Mouse (Mus musculus) heart, embryonic 14.5 days (tissue): ENCODE results near the gene Eif3c. TPM values are rescaled to one million over a fixed set of nuclear protein-coding genes. Genes with fewer than 3 reads are reported as not detected.

Experiments used
- ATAC-seq: fragments of 200-750 bp; cut with Nextera tagmentation; 2 replicates; pipeline ENCODE4 v1.8.0; 2017; ENCODE audit warnings: low read depth, moderate TSS enrichment; ENCODE audit not compliant: insufficient number of reproducible peaks, insufficient read depth, low FRiP score
- H3K27ac ChIP-seq, 2 experiments: fragments of 200-500 bp in 1 of 2; fragments of 300-500 bp in 1 of 2; sonication (generic) in 1 of 2; replicated peaks in 1 of 2; 2 replicates each; pipeline ENCODE4 v1.5.1; 2012 to 2014; ENCODE audit warnings: low read depth in 2 of 2, low read length in 2 of 2, control low read depth in 1 of 2, mild to moderate bottlenecking in 1 of 2, mixed read lengths in 1 of 2; ENCODE audit not compliant: control insufficient read depth in 1 of 2, insufficient read depth in 1 of 2
- H3K27me3 ChIP-seq: fragments of 300-500 bp; sonication (generic); 2 replicates; pipeline ENCODE4 v1.6.1; 2014; ENCODE audit warnings: mild to moderate bottlenecking, low read length, control low read depth; ENCODE audit not compliant: control insufficient read depth, insufficient read depth
- H3K36me3 ChIP-seq: fragments of 300-500 bp; sonication (generic); 2 replicates; pipeline ENCODE4 v1.6.1; 2014; ENCODE audit warnings: mild to moderate bottlenecking, control low read depth, low read length, mixed read lengths; ENCODE audit not compliant: control insufficient read depth, insufficient read depth
- H3K4me1 ChIP-seq, 2 experiments: fragments of 200-500 bp in 1 of 2; fragments of 300-500 bp in 1 of 2; sonication (generic) in 1 of 2; 2 replicates each; pipeline ENCODE4 v1.6.1; 2012 to 2014; ENCODE audit warnings: low read length in 2 of 2, control low read depth in 1 of 2, mixed read lengths in 1 of 2; ENCODE audit not compliant: control insufficient read depth in 2 of 2, insufficient read depth in 2 of 2
- H3K4me2 ChIP-seq: fragments of 300-500 bp; sonication (generic); 2 replicates; pipeline ENCODE4 v1.6.1; 2014; ENCODE audit warnings: mild to moderate bottlenecking, low read length
- H3K4me3 ChIP-seq, 2 experiments: fragments of 200-500 bp in 1 of 2; fragments of 300-500 bp in 1 of 2; sonication (generic) in 1 of 2; 2 replicates each; pipeline ENCODE4 v1.5.1; 2012 to 2014; ENCODE audit warnings: low read length in 2 of 2, mild to moderate bottlenecking in 2 of 2, control low read depth in 1 of 2, low read depth in 1 of 2, moderate library complexity in 1 of 2; ENCODE audit not compliant: control insufficient read depth in 1 of 2, insufficient read depth in 1 of 2
- H3K9ac ChIP-seq: fragments of 300-500 bp; sonication (generic); 2 replicates; pipeline ENCODE4 v1.6.1; 2014; ENCODE audit warnings: mild to moderate bottlenecking, low read length
- H3K9me3 ChIP-seq: fragments of 300-500 bp; sonication (generic); 2 replicates; pipeline ENCODE4 v1.6.1; 2016; ENCODE audit warnings: low read length, control low read depth; ENCODE audit not compliant: control insufficient read depth
- WGBS: fragments of 180-500 bp; shearing (Covaris S2); extraction: QIAGEN DNeasy Blood & Tissue Kit; methylation state at CpG from one replicate; pipeline ENCODE4 v1.1.7; 2014; 5-methylcytosine and 5-hydroxymethylcytosine counted together
- polyA plus RNA-seq: library from polyadenylated mRNA; unstranded; fragments of >200 nt; fragmentation: Nextera tagmentation; extraction: Ambion mirVana; gene quantifications from 2 replicates; pipeline ENCODE4 v1.2.1, GENCODE M21; 2014

Gene Eif3c
- polyA plus RNA-seq, 1 experiment from 2014 or later = 116 TPM

DNA sequence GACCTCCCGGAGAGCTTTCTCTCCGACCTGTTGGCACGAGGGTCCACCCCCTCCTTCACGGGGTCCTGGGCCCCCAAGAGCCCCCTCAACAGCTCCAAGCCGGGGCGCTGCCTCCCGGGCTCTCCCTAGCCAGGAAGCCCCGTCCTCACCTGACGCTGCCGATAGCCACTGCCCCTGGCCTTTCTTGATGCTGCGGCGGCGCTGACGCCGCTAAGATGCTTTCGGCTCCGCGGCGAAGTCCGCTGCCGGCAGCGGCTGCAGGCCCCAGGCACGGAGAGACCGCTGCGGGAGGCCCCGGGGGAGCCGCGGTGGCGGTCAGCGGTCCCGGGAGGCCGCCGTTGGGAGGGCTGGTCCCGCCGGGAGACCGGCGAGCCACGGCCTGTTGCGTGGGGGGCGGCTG is 63.5 kb downstream of the Eif3c start:
- Histone ChIP-seq H3K4me2 (peak overlapping the region; percentile 68), H3K9ac (peak overlapping the region; percentile 100), H3K4me1 (peaks cover 2 to 14% of the 10 kb centered on the region in 2 experiments; a peak in 2 of 4 replicates), H3K9me3 (no peaks in the 10 kb centered on the region), H3K4me3 (peak overlapping the region; percentile 76 to 100), H3K27me3 (no peaks in the 10 kb centered on the region), H3K36me3 (peaks cover 35% of the 10 kb centered on the region), H3K27ac (peak overlapping the region; percentile 99 to 100)
- ATAC-seq = no peak
- under 1% methylated on average over 40 of the region's 40 CpGs for WGBS

DNA sequence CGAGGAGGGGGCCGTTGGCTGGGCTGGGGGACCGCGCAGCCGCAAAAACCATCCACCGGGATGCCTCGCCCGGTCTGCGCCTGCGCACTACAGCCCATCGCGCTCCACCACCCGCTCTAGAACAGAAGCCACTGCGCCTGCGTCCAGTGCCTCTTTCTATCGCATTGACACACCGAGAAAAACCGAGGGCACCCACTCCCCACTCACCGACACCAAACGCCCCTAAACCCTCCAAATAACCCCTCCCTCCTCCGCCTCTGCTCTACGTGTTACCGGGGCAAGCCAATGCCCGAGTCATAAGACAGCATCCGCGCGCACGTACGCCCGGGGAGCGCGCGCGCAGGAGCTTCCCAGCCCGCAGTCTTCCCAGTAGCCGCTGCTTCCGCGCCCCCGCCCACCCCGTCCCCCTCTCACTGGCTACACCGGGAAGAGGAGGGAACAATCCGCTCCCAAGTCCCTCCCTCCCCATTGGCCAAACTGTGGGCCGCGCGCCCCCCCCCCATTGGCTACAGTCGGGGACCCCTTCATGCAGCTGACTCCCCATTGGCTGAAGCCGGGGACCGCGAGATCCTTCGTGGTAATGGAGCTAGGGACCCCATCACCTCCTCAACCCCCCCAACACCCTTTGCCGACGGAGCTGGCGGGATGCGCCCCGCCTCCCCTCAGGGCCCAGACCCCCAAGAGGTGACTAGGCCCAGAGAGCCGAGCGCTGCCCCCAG is 64.0 kb downstream of the Eif3c start:
- no peaks in the 10 kb centered on the region for H3K27me3 ChIP-seq
- H3K9me3 ChIP-seq = no peaks in the 10 kb centered on the region
- peak overlapping the region; percentile 100 for H3K9ac ChIP-seq
- H3K4me1 ChIP-seq = peaks cover 2 to 14% of the 10 kb centered on the region in 2 experiments; a peak in 2 of 4 replicates
- WGBS = under 1% methylated on average over 48 of the region's 57 CpGs
- peak overlapping the region; percentile 99 to 100 for H3K27ac ChIP-seq
- H3K4me3 ChIP-seq = peak overlapping the region; percentile 76 to 100
- H3K36me3 ChIP-seq = peaks cover 41% of the 10 kb centered on the region
- ATAC-seq = peak; percentile 89
- H3K4me2 ChIP-seq = peak overlapping the region; percentile 68

DNA sequence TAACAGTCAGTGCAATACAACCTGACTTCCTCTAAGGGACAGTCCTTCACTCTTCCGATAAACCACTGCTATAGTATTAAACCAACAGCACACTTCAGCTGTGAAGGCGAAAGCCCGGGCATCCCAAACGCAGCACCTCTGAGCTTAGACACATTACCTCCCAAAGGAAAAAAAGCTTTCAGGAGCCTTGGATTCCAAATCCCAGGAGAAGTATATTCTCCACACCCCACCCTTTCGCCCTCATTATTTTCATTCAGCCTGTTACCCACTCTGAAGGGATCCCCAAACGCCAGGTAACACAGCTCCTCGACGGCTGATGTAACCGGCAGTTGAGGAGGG is 64.6 kb downstream of the Eif3c start:
- peak overlapping the region; percentile 76 to 100 for H3K4me3 ChIP-seq
- WGBS = 3% methylated on average over 9 of the region's 9 CpGs

DNA sequence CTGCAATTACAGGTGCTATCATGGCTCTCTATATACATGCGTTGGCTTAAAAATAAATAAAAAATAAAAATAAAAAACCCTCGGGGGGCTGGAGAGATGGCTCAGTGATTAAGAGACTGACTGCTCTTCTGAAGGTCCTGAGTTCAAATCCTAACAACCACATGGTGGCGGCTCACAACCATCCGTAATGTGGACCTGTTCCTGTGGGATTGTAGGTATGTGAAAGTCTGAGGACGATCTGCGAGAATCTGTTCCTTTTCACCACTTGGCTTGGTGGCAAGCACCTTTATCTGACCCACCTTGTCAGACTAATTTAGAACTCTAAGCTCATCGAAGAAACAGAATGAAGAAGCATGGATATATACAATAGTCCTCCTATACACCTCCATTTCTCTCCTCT is 66.8 kb downstream of the Eif3c start:
- no peaks in the 10 kb centered on the region for H3K9me3 ChIP-seq
- no peak overlapping the region for H3K4me2 ChIP-seq
- no peak overlapping the region for H3K9ac ChIP-seq
- peaks cover 69% of the 10 kb centered on the region for H3K36me3 ChIP-seq
- WGBS = 89% methylated on average over 7 of the region's 7 CpGs
- no peaks in the 10 kb centered on the region for H3K27me3 ChIP-seq
- H3K4me3 ChIP-seq = no peak overlapping the region
- H3K4me1 ChIP-seq = peaks cover 2 to 14% of the 10 kb centered on the region in 2 experiments; a peak in 2 of 4 replicates
- no peak overlapping the region for H3K27ac ChIP-seq
- no peak for ATAC-seq

More for the DNA sequence above, 64.6 kb downstream of the Eif3c start:
- no peaks in the 10 kb centered on the region for H3K27me3 ChIP-seq
- peak overlapping the region; percentile 100 for H3K9ac ChIP-seq
- no peak for ATAC-seq
- peaks cover 2 to 14% of the 10 kb centered on the region in 2 experiments; a peak in 2 of 4 replicates for H3K4me1 ChIP-seq
- peak overlapping the region; percentile 68 for H3K4me2 ChIP-seq
- H3K9me3 ChIP-seq = no peaks in the 10 kb centered on the region
- H3K36me3 ChIP-seq = peaks cover 46% of the 10 kb centered on the region
- peak overlapping the region; percentile 91 to 100 for H3K27ac ChIP-seq

DNA sequence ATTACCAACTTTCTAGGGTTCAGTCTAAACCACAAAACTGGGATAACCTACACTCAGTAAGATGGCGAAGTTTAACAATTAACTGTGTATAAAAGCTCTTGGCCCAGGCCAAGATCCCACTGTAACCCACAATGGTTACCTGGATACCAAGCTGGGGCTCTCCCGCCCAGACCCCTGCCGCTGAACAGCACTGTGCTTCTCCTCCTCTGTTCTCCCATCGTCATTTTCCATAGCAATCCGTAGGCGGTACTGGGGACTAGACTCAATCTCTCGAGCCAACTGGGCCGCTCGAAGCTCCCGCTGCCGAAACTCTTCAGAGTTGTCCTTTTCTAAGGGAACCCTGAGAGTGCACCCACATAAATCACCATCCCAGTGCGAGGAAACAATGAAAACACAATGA is 68.2 kb downstream of the Eif3c start:
- Histone ChIP-seq H3K9me3 (no peaks in the 10 kb centered on the region), H3K36me3 (peaks cover 83% of the 10 kb centered on the region), H3K4me2 (no peak overlapping the region), H3K4me1 (peaks cover 2 to 7% of the 10 kb centered on the region in 2 experiments; a peak in 1 of 4 replicates), H3K27me3 (no peaks in the 10 kb centered on the region), H3K27ac (no peak overlapping the region), H3K4me3 (no peak overlapping the region), H3K9ac (no peak overlapping the region)
- ATAC-seq = no peak
- WGBS = 92% methylated on average over 12 of the region's 12 CpGs

DNA sequence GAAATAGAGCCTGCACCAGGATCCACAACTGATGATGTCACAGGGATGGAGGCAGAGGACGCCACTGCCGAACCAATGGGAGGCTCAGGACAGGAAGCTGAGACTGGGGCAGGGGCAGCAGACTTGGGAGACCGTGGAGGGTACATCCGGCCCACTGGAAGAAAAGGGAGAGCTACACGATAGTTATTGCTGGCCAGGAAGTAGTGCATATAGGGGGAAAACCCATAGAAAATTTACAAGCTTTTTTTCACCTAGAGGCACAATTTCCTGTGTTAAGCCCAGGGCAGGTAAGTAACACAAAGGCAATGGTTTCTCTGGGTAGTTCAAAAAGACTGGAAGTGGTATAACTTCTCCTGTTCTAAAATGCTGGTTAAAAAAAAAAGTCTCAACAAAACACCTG is 69.7 kb downstream of the Eif3c start:
- Histone ChIP-seq H3K9me3 (no peaks in the 10 kb centered on the region), H3K4me3 (no peak overlapping the region), H3K27ac (no peak overlapping the region), H3K27me3 (no peaks in the 10 kb centered on the region), H3K4me2 (no peak overlapping the region), H3K4me1 (peaks cover 2 to 7% of the 10 kb centered on the region in 2 experiments; a peak in 1 of 4 replicates), H3K36me3 (peaks cover 98% of the 10 kb centered on the region), H3K9ac (no peak overlapping the region)
- no peak for ATAC-seq
- 94% methylated on average over 5 of the region's 5 CpGs for WGBS
